Mouse (Mus musculus) cerebellum, postnatal 25 days (tissue): ENCODE measurements at regions not wholly inside any gene's neighbourhood (a gene's known extent, or its start where the extent isn't known, plus 50 kb on each side); places are given as distances from the start of the nearest gene placed in this dataset.

Source experiments
- DNase-seq, 2 experiments: peaks; one replicate each; pipeline ENCODE4 v3.0.0; 2021; ENCODE audit warnings: mixed read lengths in 2 of 2

DNA sequence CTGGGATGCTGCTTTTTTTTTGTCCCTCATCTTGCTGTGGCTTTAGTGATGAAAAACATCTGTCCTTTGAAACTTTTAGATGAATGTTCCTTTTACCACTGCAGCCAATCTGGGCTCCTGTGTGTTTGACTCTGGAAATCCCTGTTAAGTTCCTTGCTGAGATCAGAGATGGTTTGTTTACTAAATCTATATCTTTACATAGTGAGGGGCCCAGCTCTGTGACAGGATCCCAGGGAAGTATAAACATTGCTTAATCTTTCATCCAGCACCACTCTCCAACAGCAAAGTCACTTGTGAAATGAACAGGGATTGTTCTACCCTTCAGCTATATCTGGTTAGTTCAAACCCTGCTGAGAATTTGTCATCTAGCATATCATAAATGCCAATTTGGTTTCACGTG, 501.8 kb downstream of the Fat4 start:
- DNase-seq = no peak

DNA sequence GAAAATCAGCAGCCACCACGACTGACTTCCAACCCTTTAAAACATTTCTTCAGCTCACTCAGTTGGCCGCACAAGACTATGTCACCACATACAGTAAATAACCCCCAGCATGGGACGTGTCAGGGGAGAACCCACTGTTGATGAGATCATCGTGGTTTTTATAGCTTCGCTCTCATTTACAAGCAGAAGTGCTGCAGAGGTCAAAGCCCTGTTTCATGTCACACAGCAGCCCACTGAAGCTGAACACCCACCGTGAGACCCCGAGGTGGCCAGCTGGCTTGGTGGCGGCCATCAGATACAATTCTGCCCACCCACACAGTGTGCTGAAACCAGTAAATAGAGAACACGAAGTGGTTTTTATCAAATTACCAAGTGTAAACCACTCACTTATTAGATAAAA, 503.7 kb downstream of the Fat4 start:
- no peak for DNase-seq

DNA sequence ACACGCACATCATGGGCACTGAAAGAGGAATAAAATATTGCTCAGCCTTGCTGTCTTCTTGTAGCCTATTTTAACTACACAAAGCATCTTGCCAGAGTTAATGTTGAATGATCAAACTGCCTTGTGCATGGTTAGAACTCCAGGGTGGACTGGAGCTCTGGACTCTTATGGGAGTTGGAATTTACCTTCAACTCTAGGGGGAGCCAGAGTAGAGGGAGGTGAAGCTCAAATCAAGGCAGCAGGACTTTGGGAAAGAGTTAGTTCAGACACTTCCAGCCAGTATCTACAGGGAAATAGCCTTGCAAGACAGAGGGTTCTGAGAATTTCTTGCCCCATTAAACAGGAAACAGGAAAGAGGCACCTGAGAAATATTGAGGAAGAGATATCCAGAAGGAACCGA, 505.3 kb downstream of the Fat4 start:
- no peak for DNase-seq

DNA sequence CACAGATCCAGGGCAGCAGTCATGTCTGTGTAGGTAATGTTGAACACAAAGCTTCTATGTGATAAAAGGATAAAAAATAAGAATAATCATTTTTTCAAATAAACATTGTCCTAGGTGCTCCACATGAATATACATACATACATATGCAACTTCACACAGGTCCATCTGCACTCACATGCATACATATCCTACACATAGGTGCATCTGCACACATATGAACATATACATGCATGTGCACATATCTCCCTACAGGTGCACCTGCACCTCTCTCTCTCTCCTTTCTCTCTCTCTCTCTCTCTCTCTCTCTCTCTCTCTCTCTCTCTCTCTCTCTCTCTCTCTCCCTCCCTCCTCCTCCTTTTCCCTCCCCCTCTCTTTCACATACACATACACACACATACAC, 509.9 kb downstream of the Fat4 start:
- no peak for DNase-seq

DNA sequence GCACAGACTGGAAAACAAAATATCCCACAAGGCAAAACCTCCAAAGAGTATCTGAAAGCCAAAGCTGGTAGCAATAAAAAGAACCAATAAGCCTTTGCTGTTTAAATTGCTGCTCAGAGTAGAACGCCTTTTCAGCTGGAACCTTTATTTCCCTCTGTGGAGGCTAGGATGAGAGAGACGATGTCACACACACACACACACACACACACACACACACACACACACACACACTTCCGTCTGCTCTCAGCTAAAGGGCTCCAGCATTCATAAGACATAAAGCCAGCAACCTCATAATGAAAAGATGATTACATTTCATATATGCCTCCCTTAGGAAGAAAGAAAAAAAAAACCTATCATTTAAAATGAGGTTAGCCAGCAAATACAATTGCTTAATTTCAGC, 510.5 kb downstream of the Fat4 start:
- DNase-seq = no peak

DNA sequence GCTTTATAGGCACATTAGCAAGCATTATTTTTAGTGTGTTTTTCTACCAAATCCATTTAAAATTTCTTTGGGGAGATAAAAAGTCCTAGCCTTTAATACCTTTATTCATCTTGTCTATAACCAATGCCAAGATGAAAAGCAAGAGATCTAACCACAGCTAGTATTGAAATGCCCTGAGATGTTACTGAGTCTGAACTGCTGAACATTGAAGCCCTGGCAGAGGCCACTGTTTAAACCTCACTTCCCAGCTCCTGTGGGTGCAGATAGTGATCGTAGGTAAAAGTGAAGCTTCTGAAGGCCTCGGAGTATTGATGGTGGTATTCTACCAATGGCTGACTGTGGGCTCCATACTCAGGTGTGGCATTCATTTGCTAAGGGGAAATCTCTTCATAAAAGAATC, 510.9 kb downstream of the Fat4 start:
- DNase-seq = no peak

DNA sequence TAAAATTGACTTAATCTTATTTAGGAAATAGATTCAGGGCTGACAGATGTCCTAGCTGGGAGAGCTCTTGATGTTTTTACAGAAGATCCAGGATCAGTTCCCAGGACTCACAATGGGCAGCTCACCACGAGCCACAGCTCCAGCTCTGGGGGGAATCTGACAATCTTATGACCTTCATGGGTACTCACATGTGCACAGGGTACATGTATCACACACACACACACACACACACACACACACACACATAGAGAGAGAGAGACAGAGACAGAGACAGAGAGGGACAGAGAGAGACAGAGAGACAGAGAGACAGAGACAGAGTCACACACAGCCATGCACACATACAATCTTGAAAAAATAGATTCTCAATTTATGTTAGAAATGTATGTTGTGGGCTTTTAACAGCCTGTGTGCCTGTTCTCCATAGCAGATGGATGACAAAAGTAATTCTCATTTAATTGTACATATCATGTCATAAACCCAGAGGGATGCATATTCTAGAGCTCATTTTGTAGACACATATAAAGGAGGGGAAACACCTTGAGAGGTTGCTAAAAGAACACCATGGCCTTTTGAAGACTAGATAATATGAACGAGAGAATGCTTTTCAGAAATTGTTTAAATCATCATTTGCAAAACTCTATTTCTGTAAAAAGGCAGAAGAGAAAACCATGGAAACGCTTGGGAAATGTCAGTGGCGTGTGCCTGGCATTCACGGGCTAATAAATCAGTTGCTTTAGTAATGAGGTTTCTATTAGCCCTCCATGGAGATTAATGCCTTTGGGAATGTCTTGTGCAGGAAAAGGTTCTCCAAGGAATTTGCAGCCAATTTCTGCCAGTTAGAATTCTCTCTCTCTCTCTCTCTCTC, 538.3 kb downstream of the Fat4 start:
- no peak for DNase-seq

DNA sequence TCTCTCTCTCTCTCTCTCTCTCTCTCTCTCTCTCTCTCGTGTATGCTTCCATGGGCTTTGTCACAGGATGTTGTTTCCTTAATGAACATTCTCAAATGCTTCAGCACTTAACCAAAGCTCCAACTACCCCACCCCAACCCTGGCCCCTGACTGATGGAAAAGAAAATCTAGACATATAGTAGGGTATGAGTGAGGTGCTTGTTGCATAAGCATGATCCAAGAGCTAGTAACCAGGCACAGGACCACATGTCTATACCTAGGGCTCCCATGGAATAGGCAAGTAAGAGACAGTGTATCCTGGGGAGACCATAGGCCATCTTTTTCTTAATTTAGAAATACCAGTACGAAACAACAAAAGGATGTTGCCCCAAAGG, 538.9 kb downstream of the Fat4 start:
- DNase-seq = no peak

DNA sequence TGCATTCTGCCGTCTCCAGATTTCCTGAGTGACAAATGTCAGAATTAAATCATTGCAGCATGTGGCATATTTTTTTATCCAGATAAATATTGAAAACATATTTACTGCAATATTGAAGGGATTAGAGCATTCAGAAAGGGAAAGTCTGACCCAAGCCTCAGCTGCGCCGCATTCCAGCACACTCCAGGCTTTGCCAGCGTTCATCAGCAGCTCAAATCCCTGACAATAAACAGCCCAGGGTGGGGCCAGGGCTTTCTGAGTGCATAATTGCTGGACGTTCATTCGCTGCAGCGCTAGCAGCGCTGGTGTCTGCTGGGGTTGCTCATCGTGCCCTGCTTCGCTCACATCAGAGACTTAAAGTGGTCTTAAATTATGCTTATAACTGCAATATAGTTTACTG, 556.6 kb downstream of the Fat4 start:
- peak in 1 of 2 experiments; percentile 2 for DNase-seq

DNA sequence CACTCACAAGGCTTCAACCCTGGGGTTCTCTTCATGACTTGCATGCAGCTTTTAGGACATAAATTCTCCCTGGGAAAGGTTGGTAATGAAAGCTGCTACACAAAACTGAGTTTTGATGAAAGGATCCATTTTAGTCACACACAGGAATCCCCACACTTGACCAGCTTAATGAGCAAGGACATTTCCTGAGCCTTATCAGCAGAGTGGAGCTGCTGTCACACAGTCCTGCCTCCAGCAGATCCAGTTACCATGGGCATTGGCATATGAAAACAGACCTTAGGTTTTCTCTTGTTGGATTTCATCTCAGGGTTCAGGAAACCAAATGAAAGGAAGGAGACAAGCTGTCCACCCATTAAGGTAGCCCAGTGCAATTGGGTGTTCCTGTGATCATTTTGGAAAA, 568.9 kb downstream of the Fat4 start:
- DNase-seq = no peak

DNA sequence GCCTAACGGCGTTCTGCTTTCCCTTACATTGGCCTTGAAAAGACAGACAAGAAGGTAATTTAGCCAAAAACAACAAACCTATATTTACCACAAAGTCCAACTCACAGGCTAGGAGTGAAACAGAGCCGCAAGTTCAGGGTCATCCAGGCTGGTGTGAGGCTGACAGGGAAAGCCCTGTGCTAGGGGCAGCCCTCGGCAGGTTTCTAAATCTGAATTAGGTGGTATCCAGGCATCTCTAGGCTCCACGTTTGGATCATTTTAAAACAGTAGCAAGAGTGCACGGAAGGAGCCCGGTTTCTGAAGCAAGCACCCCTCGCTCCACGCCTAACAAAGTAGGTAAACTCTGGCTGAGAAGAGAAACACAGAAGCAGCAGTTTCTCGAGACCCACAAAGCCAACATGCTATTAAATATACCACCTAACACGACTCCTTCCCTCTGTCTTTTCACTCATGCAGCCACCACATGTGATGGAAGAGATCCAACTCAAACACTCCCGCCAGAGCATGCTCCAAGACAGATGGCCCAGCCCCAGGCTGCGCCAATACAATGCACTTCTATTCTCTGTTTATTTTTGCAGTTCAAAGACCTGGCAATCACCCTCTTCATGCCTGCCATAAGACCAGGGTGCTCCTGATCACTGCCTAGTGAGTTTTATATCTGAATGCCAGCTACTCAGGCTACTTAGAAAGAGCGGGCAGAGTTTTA, 573.6 kb downstream of the Fat4 start:
- DNase-seq = peak; percentile 27 to 31

DNA sequence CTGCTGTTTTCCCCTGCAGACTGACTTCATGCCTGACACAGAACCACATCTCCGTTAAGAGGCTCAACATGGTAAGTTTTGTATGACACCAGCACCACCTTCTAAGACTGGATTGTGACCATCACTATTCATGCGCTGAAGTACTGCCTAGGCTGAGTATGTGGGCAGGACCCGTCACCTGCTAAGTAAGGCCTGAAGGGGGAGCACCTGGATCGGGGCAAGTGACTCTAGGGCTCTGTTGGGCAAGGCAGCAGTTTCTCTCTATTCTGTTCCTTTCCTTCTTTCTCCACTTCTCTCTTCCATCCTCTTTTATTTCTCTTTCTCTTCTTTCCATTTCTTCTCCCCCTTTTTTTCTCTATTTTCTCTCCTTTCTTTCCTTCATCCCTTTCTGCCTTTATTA, 574.8 kb downstream of the Fat4 start:
- DNase-seq = no peak

DNA sequence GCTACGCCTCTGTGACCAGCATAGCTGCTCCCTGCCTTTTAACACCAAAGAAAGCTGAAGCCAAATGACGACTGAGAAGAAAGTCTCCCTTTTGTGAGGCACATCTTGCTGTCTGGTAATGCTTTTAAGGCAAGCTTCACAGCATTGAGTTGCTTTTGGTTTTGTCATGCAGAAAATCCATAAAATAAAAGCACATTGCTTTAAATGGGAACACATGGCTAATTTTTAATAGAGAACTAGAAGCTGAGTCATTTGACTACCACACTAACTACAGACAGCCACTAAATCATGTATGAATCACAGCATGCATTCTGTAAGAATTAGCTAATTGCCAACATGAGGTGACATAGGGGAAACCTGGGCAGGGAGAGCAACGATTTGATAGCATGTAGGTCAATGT, 579.1 kb downstream of the Fat4 start:
- no peak for DNase-seq

DNA sequence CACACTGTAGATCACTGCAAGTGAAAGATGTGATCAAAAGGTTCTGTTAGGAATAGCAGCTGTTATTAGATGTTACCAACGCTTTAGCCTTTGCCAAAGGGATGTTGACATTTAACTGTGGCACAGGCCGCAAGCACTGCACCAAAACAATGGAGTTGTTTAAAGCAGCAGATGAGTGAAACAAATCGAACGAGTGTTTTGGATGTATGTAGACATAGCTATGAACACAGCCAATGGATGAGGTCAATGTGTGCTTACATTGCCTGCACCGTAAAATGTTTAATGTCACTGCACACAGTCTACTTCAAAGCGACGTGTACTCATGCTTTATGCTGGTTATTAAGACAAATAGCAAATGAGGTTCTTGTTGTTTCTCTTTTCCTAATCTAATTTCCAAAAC, 602.7 kb downstream of the Fat4 start:
- DNase-seq = no peak

DNA sequence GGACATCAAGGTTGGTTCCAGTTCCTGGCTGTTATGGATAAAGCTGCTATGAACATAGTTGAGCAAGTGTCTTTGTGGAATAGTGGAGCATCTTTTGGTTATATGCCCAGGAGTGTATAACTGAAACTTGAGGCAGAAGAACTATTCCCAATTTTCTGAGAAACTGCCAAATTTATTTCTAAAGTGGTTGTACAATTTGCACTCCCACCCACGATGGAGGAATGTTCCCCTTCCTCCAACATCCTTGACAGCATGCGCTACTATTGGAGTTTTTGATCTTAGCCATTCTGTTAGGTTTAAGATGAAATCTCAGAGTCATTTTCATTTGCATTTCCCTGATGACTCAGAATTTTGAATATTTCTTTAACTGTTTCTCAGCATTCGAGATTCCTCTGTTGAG, 607.6 kb downstream of the Fat4 start:
- no peak for DNase-seq

DNA sequence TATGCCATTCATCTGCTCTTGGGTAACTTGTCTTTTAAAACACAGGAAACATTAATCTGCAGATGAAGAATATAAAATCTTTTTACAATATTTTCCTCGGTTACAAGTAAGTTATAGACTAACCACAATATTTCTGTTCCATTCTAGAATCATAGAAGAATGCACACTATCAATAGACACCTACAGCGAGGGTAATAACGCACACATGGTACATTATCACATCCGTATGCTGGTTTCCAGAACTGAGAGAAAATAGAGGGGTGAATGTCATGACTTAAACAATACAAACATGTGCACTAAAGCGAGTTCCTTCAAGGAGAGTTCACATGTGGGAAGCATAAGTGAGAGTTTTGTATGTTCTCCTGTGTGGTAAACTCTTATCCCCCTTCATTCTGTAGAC, 641.3 kb downstream of the Fat4 start:
- no peak for DNase-seq

DNA sequence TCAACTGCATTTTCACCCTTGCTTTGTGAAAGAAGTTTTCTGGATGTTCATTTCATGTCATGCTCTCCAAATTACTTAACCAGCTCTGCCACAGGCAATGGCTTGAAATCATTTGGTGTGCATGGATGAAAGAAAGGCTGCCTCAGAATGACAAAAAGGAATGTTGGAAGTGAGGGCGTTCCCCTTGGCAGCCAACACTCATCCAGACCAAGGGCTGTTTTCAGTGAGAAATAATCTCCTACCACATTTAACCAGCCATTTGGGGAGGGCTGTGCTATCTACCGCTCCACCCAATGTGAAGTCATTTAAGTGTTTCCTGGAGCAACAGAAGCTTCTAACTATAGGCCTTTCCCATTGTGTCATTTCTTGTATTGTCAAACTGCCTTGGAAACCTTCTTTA, 650.8 kb downstream of the Fat4 start:
- no peak for DNase-seq

DNA sequence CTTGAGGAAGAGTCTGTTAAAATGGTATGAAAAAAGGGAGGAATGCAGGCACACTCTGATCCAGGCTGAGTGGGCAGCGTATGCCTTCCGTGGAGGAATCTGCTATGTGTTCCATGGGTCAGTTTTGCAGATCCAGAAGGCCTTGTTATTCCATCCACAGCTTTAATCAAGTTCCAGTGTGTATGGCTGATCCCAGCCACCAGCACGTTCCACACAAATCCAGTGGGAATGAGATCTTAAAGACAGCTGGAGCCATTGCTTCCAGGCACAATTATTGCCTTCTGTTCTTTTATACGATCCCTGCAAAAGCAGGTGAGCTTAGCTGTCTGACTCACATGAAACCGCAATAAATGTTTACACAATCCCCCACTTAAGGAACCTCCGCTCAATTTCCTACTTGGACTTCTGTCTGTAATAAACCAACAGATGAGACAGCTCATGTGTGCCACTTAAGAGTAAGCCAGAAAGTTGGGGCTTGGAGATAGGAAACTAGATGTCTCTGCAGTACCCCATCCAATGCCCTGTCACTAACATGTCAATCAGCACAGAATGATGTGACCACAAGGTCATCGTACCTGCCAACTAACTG, 653.9 kb downstream of the Fat4 start:
- no peak for DNase-seq

DNA sequence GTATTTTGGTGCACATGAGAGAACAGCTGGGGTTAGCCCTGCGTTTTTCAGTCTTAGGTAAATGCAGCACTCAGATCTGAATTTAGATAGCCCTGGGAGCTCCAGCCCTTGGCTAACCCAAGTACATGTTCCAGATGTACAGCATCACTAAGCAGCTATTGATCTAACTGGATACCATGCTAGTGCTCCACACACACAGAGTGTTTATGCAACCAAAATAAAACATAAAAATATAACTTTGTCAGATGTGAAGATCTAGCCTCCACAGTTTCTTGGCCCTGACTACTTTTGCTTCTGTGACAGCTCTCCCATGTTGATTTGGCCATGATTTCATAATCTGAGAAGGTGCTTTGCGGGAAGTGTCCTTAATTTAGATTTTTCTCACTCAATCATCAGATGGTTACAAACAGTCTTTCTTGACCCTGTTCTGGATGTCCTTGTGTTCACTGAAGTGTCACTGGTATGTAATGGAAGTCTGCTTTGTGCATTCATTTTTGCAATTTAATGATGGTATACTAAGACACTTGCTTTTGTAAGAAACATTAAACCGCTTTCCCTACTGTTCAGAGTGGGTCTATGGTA, 672.8 kb downstream of the Fat4 start:
- no peak for DNase-seq

DNA sequence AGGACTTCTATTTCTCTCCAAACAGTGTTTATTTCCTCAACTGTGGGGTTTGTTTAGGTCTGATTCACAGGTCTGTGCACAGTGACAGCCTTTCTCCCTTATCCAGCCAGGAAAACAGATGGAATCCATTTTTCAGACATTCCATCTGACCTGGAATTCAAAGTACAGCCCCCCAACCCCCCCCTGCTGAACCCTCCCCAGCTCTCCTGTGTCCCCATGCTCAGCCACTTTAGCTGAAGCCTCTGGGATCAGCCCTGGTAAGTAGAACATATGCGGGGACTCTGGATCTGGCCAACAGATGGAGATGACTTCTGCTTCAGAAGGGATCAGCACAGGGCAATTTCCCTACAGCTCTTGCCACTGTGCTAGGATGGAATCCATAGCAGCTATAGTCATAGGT, 674.2 kb downstream of the Fat4 start:
- DNase-seq = peak in 1 of 2 experiments; percentile 3

DNA sequence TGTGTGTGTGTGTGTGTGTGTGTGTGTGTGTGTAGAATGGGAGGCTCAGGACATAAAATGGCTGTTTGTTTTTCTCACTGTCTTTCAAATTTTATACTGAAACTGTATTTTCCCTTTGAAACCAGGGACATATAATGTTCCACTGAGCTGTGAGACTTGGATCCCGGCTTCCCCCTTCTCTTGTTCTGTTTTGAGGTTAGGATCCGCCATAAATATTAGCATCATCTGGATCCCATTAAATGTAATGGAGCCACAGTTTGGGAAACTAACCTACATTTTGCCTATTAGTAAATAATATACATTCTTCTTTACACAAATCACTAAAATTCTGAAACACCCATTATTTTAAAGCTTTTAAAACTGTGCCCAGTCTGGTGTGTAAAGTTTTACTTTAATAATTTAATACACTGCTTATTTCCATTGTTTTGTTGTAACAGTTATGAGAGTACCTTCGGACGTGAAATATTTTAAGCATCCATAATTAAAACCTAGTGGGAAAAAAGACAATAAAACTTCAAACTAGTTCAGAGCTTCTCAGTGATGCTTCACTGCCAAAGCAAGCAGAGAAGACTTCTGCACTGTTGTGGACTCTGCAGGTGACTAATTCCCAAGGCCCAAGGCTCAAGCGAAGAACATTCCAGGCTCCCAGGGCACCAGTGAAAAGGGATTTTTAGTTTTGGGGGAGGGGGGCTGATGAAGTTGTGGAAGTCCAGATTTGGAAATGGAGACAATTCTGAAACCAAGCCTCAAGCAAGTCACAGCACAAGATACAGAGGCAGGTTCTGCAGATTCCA, 684.9 kb downstream of the Fat4 start:
- DNase-seq = no peak

DNA sequence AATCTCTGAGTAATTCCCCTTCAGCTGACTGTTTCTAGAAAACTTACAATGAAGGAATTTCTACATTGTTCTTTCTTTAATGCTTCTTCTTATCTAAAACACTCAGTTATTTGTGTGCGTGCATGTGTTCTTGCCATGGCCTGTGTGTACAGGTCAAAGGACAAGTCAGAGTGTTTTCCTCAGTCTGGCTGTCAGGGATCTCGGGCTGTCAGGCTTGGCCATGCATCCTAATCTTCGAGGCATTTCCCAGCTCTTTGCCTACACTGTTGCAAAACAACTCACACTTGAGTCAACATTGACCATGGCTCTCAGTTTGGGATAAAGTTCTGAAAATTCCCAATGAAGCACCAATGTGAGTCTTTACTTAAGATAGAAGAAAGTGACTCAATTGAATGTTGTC, 688.5 kb downstream of the Fat4 start:
- no peak for DNase-seq

DNA sequence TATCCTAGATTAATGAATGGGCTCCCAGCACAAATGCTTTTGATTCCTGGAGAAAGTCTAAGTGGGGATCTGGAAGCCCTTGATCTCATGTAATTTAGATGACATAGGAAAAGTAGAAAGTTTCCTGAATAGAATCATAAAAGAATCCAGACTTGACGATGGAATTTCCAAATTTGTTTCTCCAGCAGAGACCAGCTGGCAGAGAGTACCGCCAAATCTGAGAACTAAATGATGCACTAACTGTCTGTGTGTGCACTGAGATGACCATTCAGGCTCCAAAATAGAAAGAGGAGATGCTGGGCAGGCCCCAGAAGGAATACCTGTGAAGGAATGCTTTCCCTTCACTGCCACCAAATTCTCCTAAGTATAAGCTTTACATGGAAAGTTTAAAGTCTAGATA, 704.6 kb downstream of the Fat4 start:
- no peak for DNase-seq
